Mouse (Mus musculus) A20 (cell line): ENCODE measurements at regions not wholly inside any gene's neighbourhood (a gene's known extent, or its start where the extent isn't known, plus 50 kb on each side); places are given as distances from the start of the nearest gene placed in this dataset.

Source experiments
- DNase-seq: peaks from one replicate; pipeline ENCODE4 v3.0.0-alpha.2; 2011; ENCODE audit warnings: low read depth, low spot score

DNA sequence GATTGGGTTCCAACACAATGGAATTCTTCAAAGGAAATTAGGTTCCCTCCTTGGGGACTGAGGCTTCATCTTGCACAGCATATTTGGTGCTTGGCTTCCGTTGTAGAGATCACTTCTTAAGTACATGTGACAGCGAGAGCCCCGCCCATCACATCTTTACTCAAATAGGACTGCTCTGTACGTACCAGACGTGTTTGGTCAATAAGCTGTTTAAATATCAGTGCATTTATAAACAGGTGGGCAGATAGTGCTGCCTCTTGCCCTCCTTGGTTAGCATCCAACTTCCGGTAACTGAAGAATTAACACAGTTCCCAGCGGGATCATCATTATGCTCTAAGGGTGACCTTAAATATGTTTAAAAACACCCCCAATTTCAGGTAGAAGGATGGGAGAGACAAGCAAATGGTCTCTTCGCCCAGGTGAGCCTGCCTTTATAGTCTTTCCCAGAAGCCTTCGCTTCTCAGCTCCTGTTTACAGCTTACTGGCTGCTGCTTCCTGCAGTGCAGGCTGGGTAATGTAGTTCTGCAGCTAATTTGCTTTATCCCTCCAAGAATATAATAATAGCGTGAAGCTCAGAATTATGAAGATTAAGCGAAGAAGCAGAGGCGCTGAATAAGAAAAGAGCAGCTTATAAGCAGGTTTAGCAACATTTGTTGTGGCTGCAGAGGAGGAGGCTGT is 242.1 kb downstream of the Foxo1 start:
- DNase-seq: peak; percentile 89

DNA sequence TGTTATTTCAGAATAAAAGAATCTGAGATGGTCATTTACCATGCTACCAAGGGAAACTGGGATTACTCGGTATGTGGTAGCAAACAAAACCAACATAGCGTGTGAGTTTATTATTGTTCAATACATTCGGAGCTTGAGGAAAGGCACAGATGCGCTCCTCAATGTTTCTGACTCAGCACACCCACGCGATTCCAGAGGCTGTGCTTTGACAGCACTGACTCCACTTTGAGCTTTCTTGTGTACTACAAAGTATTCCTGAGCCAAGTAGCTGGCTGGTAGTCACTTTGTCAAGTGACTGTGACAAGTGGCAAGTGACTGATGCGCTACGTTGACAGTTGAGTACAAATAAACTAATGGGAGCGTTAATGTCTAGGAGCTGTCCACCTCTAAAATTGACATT is 235.8 kb downstream of the Foxo1 start:
- DNase-seq: no peak

DNA sequence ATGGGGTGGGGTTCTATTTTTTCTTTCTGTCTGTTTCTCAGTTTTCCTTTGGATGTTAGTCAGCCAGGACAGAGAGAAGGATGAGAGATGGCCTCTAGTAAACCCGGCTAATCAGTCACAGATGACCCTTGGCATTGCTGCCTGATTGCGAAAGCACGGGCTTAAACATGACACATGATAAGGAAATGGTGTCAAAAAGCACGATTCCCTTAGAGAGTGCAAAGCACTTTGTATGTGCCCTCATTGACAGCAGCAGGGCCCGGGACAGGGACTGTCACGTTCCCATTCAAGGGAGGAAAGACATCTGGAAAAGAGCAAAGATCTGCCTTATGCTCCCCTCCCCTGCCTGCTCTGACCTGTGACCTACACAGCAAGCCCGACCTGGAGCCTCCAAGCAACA is 234.1 kb downstream of the Foxo1 start:
- no peak for DNase-seq

DNA sequence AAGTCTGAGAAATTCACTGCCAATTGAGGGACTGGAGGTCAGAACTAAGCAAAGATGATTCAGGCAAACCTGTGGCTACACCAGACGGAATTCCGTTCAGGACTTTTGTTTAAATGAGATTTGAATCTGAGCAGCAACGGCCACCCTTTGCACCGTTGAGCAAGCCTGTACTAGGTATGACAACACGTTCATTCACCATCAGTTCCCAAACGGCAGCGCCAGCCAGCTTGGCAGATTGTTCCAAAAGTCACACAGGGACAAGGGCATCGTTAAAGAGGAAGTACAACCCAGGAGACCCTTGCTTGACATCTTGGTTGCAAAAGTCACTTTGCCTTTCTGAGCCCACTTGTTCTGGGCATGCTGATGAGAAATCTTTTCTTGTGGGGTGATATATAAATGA is 233.5 kb downstream of the Foxo1 start:
- no peak for DNase-seq

DNA sequence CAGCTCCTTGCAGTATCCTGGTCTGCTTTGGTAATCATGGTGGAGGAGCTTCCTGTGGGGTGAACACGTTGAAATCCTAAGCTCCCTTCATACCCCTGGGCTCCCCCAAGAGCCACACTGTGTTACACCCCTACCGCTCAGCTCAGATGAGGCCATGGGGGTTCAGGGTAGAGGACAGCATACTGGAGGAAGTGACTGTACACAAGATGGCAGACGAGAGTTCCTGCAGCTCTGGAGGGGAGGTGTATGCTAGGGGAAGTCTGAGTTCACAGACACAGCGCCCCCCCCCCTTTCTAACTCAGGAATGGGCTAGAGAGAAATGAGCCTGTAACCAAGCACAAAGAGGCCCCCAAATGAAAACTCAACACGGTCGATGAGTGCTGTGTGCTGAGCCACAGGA is 231.9 kb downstream of the Foxo1 start:
- DNase-seq: no peak

DNA sequence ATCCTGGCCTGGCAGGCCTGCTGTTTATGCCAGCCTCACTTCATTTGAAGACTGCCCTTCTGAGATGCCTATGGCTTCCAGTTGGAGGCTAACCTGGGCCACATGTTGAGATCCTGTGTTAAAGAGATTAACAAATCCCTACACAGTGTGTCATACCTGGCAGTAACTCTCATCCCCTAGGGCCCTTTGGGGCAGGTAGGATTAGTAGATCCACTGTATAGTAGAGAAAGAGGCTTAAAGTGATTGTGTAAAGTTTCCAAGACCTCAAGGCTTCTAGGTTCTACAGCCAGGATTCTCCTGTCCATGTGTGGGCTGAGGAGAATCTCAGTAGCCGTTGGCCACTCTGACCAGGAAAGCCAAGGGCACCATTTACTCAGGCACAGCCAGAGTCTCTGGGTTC is 231.4 kb downstream of the Foxo1 start:
- DNase-seq: no peak

DNA sequence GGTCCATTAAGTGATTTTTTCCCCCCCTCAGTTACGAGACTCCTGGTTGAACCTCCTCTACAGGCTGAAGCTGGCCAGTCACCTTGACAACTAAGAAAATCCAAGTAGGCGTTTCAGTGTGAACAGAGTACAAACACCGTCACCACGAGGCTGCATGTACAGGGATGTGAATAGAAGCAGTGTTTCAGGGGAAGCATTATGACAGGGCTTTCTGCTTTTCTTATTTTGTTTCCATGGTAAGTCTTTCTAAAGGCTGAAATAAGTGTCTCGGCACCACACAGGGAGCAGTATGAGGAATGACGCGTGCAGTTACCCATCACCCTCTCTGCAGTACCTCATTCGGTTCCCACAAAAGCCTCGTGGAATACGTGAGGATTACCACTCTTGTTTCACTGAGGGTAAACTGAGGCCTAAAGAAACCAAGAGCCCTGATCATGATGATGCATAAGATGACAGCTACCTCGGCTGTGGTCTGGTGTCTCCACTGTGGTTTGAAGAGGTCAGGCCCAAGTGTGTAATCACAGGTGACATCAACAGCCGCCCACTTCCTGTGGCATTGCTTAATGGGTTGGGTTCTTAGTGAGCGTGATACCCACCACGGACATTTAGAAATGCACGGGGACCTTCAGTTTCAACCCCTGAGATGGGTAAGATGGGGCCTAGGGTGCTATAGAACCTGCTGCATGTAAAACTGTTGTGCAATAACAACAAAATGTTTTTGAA is 230.5 kb downstream of the Foxo1 start:
- DNase-seq: no peak

DNA sequence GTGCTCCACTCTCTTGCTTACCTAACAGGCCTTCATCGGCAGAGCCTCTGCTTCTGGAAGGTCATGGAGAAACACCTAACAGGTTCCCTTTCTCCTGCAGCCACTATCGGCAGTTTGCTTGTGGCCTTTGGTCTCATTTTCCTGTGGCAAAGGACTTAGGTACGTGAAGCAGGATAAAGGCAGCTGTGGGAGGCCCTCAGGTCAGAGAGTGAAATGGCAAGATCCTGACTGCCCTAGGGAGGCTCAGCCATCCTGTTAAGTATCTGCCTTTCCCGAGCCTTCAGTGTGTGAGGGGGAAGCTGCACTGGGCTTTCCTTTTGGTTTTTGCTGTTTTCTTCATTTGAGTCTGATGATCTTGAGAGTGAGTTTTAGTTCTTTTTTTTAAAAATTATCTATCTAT is 228.8 kb downstream of the Foxo1 start:
- no peak for DNase-seq

DNA sequence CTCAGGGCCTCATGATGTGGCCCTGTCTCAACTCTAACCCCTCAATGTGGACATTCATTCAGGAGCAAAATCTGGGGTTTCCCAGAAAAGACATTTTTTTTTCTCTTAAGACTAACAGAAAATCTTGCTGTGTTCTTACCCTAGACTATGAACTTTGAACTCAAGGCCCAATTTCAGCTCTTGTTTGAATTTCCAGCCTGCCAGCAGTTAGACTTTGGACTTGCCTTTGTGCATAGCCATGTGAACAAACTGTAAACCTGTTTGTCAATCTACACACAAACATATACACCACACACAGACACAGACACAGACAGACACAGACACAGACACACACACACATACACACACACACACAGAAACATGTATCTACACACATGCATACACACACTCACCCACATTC is 227.3 kb downstream of the Foxo1 start:
- DNase-seq: no peak

DNA sequence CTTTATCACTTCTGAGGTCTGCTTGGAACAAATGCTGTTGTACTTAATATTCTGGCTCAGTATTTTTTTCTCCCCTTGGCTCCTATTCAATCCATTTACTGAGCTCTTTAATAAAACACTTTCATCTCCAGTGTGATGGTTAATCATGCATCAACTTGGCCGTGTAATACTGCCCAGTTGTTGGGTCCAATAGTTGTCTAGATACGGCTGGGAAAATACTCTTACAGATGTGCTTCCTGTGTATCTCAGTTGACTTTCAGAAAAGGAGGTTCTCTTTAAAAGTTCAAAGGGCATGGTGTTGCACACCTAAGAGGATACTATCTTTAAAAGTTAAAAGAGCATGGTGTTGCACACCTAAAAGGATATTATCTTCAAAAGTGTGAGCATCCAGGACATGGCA is 226.8 kb downstream of the Foxo1 start:
- DNase-seq: no peak

DNA sequence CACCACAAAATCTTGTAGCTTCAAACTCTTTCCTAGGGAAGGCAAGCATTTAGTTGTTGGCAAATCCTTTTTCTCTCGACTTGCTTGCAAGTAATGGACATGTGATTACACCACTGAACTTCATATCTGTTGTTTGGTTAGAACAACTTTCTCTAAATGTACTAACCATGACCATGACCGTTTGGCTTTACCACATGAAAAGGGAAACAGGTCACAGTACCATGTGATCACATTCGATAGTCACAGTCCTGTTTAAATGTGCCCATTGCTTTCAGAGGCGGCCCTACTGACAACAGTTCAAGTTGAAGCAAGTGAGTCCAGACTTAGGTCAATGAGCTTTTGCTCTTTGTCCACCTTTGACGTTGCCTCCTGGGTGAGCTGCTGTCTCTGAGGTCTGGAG is 211.1 kb downstream of the Foxo1 start:
- no peak for DNase-seq

DNA sequence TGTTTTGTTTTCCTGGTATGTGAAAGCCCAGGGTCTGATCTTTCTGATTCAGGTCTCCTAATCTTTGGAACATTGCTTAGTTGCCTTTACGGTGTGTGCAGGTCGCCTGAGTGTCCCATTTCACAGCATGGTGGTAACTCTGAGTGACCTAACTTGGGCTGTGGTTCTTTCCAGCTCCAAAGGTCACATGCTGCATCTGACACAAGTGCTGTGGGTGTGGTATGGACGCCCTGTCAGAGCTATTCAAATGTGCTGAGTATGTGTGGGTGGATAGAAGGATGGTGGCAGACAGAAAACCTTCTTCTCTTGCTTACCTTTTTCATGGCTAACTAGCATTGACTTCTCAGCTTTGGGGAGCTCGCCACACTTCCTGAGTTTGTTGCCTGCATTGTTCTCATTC is 201.8 kb downstream of the Foxo1 start:
- DNase-seq: no peak

DNA sequence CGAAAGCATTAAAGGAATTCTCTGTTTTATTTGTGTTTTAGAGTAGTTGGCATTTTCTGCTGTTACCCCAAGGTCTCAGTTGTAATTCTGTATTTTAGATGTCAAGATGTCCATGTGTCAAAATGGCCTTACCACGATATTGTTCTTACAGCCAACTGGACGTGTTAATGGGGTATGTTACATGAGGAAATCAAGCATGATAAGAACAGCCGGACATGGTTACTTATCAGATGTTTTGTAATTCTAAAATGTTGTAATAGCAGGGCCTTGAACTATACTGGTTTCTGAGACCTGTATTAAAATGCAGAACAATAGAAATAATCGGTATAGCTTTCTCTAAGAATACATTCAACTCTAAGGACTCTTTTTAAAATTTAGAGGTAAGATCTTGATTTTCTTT is 201.3 kb downstream of the Foxo1 start:
- DNase-seq: no peak

DNA sequence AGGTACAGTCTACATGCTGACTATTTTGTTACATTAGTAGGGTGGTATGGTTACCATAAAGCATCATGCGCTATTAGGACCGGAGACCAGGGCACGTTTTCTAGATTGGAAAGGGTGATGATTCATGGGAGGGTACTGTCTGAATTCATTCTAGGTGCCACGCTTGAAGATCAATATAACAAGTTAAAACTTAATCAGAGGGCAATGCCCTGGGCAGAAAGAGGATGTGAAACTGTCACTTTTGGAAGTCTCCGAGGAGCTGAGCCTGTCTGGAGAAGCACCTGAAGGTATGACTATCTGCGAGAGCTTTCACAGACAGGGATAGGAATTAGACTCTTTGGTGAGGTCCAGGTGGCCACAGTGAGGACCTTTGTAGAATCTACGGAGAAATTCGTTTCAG is 200.2 kb downstream of the Foxo1 start:
- DNase-seq: peak; percentile 83

DNA sequence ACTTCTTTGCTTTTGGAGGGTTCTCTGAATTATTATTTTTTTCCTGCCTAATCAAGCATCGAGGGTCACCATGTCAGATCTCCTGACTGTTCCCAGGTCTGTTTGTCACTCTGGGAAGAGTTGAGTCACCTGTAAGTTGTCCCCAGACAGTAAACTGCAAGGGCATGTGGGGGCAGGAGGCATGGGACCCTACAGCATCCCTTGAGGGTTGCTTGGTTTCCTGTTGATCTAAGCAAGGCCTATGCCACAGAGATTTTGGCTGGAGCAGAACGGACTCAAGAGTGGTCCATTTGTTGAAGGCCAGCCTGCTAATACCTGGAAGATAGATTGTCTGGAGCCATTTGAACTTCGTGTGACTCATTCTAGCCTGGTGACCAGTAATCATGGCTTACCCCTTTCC is 199.7 kb downstream of the Foxo1 start:
- DNase-seq: no peak

DNA sequence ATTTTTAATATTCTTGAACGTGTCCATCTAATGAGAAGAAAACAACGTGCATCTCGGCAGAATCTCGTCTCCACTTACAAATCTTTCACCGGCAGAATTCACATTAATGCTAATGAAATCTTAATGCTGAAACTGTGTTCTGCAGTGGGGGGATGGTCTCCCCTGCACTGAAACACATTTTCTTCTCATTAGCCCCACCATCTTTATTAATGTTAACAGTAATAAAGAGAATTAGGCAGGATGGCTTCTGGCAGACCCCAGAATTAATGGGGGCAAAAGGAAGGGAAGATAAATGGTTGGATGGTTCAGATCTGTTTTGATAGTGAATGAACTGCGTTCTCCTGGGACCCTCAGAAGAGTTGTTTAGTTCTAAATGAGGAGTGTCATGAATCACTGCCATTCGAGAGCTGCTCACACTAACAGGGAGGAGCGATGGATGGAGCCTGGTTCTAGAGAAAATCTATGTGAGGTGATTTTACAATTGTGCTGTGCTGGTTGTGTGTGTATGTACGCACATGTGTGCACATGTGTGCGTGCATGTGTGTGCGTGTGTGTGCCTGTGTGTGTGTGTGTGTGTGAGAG is 198.9 kb downstream of the Foxo1 start:
- DNase-seq: no peak

DNA sequence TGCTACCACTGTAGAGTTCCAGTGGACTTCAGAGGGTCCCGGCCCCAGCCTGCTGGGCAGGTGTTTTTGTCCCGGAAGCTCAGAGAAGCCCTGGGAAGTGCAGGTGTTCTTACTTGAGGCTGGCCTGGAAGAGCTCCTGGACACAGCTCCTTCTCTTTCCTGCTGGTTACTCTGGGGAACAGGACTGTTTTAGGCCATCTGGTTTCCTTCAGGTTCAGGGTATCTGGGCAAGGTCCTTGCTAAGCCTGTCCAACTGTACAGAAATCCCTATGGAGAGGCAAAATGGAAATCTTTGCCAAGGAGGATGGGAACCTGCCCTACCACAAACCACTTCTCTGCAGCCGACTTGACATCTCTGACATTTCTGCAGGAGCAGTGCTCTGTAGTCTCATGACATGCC is 198.4 kb downstream of the Foxo1 start:
- no peak for DNase-seq

DNA sequence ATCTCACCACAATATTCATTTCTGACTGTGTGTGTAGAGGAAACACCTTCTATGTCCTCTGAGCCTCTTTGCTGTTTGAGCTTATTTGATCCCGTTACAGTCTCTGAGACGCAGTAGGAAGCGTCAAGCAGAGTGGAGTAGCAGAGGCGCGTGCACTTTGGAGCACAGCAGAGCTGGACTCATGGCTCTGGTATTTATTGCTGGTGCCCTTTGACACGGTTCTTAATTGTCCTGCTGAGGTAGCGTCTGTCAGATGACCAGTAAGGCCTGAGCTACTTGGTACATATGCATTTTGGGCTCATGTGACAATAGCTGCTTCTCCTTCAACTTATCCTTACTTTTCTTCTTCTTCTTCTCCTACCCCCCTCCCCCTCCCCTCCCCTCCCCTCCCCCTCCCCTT is 195.8 kb downstream of the Foxo1 start:
- DNase-seq: no peak

DNA sequence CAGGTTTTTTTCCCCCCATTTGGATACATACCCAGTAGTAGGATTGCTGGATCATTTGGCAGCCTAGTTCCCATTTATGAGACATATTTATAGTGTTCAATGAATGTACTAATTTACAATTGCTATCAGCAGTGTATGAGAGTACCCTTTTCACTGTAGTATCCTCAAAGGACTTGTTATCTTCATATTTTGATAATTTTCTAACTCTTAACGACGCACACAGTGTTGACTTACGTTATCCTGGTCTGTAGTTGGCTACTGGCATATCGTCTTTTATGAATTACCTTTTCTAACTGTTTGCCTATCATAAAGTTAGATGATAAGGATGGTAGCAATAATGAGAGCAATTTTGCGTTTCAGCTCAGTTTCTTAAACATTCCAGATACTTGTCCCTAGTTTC is 186.8 kb downstream of the Foxo1 start:
- DNase-seq: no peak

DNA sequence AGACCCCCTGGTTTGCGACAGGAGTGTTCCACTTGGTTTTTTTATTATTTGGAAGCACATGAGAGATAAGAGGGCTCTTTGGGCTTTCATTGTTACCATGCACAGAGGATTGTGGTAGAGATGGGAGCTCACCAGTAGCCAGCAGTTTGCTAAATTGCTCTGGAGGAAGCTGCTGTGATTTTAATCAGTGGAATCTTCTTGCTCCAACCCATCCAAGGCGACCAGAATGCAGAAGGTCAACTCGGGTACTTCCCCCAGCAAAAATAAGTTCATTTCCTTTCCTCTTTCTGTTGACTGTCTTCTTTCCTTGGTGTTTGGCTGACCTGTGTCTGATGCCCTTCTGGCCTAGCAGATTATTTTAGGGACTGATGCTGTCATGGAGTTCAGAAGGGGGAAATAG is 184.9 kb downstream of the Foxo1 start:
- no peak for DNase-seq

DNA sequence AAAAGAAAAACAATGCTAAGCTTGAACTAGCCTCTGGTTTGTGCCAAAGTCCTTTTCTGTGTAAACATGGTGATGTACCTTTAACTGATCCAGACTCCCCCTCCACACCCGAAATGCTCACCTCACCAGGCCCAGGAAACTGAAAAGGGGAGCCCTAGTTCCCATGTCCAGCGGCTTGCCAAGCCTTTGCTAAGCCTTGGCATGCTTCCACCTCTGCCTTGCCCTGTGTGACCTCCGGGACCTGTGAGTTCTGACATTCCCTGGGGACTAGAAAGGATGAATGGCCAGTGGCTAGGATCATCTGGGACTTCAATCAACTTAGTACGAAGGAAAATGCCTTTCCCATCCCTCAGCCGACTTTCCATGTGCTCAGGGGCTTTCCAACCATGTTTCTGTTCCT is 184.2 kb downstream of the Foxo1 start:
- no peak for DNase-seq

DNA sequence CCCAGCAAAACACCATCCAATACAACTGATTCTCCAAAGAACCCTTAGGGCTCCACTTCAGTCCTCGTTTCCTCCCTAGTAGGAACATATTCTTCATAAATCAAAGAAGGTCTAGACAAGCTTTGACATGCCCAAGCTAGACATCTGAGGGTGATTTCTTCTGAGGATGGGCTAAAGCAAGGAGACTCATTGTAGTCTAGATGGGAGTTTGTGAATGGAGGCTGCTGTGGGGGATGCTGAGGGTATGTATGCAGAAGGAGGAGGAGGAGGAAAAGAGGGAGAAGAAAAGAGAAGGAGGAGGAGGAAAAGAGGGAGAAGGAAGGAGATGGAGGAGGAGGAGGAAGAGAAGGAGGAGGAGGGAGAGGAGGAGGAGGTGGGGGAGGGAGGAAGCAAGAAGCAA is 178.9 kb downstream of the Foxo1 start:
- no peak for DNase-seq

DNA sequence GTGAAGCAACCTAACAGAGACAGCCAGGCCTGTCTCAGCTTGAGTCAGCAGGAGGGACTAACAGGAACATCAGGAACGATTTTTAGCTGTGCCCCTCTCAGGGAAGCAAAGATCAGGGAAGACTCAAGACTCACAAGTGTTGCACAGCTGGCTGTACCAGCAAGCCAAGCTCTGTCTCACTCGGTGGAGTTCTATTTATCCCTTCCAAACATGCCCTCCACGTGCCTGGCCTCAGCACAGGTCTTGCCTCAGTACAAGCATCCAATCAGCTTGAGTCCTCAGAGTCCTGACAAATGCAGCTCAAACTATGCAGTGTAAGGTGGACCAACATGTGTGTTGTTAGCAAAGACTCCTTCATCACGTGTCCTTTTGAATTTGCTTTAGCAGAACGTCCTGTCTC is 178.4 kb downstream of the Foxo1 start:
- DNase-seq: no peak
